Mouse (Mus musculus) forebrain, embryonic 11.5 days (tissue): ENCODE data around the gene Scgb2b7. TPM values are rescaled to one million over a fixed set of nuclear protein-coding genes. Genes with fewer than 3 reads are reported as not detected.
"Not testable (repeated sequence)": the region's sequence is repeated elsewhere in the genome, so short reads cannot be mapped to it uniquely, and the experiment has no call there.

Experiments
- ATAC-seq: fragments of 200-750 bp; cut with Nextera tagmentation; replicated peaks from 2 replicates; pipeline ENCODE4 v1.8.0; 2017; ENCODE audit warnings: moderate TSS enrichment; ENCODE audit not compliant: low FRiP score
- DNase-seq: peaks from one replicate; pipeline ENCODE4 v3.0.0-alpha.2; 2017; ENCODE audit warnings: low spot score
- H3K27ac ChIP-seq: fragments of 300-500 bp; sonication (generic); 2 replicates; pipeline ENCODE4 v1.5.1; 2014; ENCODE audit warnings: low read depth, low read length
- H3K27me3 ChIP-seq: fragments of 300-500 bp; sonication (generic); 2 replicates; pipeline ENCODE4 v1.6.1; 2014; ENCODE audit warnings: mild to moderate bottlenecking, low read length, mixed read lengths; ENCODE audit not compliant: control insufficient read depth, insufficient read depth
- H3K36me3 ChIP-seq: fragments of 300-500 bp; sonication (generic); 2 replicates; pipeline ENCODE4 v1.6.1; 2014; ENCODE audit warnings: mild to moderate bottlenecking, low read length, moderate library complexity, mixed read lengths; ENCODE audit not compliant: control insufficient read depth, insufficient read depth
- H3K4me1 ChIP-seq: fragments of 300-500 bp; sonication (generic); replicated peaks from 2 replicates; pipeline ENCODE4 v1.6.1; 2014; ENCODE audit warnings: low read length, mixed read lengths; ENCODE audit not compliant: control insufficient read depth, insufficient read depth
- H3K4me2 ChIP-seq: fragments of 300-500 bp; sonication (generic); 2 replicates; pipeline ENCODE4 v1.6.1; 2014; ENCODE audit warnings: low read depth, mild to moderate bottlenecking, low read length, moderate library complexity, mixed read lengths; ENCODE audit not compliant: severe bottlenecking
- H3K4me3 ChIP-seq: fragments of 300-500 bp; sonication (generic); 2 replicates; pipeline ENCODE4 v1.5.1; 2014; ENCODE audit warnings: low read depth, low read length
- H3K9ac ChIP-seq: fragments of 300-500 bp; sonication (generic); 2 replicates; pipeline ENCODE4 v1.6.1; 2014; ENCODE audit warnings: low read length
- H3K9me3 ChIP-seq: fragments of 300-500 bp; sonication (generic); 2 replicates; pipeline ENCODE4 v1.6.1; 2016; ENCODE audit warnings: low read length, mixed read lengths; ENCODE audit not compliant: control insufficient read depth
- WGBS: fragments of 180-500 bp; shearing (Covaris S2); extraction: QIAGEN DNeasy Blood & Tissue Kit; methylation state at CpG from one replicate; pipeline ENCODE4 v1.1.7; 2014; 5-methylcytosine and 5-hydroxymethylcytosine counted together
- polyA plus RNA-seq: library from polyadenylated mRNA; unstranded; fragments of >200 nt; fragmentation: Nextera tagmentation; extraction: Ambion mirVana; gene quantifications from 2 replicates; pipeline ENCODE4 v1.2.1, GENCODE M21; 2014

Scgb2b7 gene
- polyA plus RNA-seq, result not detected in 2 replicates

DNA sequence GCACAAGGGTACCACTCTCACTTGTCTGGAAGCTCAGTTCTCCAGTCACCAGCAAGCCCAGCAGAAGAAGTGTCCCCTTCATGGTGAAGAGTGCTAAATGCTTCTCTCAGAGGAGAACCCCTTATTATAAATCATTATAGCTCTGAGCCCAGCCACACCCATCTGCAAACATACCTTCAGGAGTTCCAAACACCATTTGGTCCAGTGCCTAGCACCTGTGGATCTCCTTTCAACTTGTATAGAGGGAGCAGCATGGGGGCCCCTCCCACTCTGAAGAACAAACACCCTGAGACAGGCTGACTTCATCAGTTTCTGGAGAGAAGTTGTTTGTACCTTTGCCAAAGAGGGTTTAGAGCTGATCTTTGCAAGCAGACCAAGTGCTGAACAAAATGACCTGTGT, at the start of gene Scgb2b7:
TSS of gene Scgb2b7 (minus strand) at position 101 of the 400 bp plus-strand sequence.
- not testable (repeated sequence) for H3K4me1 ChIP-seq, H3K36me3 ChIP-seq, ATAC-seq, H3K9me3 ChIP-seq, H3K4me3 ChIP-seq, H3K27me3 ChIP-seq, H3K27ac ChIP-seq, DNase-seq, H3K9ac ChIP-seq, H3K4me2 ChIP-seq

DNA sequence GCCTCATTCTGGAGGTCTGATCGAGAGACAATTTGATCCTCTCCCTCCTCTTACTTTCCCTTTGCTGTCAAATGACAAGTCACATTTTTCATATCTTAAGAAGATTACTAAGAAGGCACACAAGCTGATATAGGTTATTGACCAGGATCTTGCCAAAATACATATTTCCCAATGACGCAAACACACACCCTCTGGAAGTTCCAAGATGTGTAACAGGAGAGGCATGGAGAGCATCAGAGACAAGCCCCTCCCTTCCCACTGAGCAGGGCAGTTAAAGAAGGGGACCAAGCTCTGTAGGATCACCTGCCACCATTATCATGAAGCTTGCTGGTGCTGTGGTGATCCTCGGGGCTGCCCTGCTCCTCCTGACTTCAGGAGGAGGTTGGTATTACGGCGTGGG, 6.8 kb upstream of the Scgb2b7 start, which contains the start of gene Scgb1b7:
TSS of gene Scgb1b7 (plus strand) at position 301 of the 400 bp plus-strand sequence.
- H3K4me1 ChIP-seq, H3K9me3 ChIP-seq, ATAC-seq, DNase-seq, H3K27ac ChIP-seq, H3K27me3 ChIP-seq, H3K36me3 ChIP-seq, H3K9ac ChIP-seq, H3K4me3 ChIP-seq, H3K4me2 ChIP-seq: not testable (repeated sequence)
- WGBS, result 90% methylated on average over 3 of the region's 5 CpGs

Other genes with a start within 250 kb of the Scgb2b7 start
- gene Scgb1b7, start 6.9 kb upstream of the Scgb2b7 start, polyA plus RNA-seq, result not detected in 2 replicates